Mouse (Mus musculus): Measurements from ENCODE around the gene Tbl1xr1.

Gene Tbl1xr1

DNA sequence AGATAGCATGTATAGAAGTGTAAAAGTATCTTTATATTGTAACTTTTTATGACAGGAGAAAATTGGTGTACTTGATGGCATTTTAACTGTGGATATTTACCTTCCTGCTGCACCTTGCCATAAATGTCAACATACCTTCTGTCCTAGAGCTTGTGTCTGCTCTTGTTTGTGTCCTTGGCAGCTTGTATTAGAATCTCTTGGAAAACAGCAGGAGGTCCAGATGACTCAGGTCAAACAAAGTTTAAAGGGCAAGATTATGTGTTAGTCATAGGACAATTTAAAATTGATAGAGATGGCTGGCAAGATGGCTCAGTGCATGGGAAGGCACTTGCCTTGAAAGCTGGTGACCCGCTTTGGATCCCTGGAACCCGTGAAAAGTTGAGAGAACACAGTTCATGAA is 104.6 kb downstream of the Tbl1xr1 start:
- no peak for DNase-seq (ENCODE audit: low read depth, low spot score)
- Histone ChIP-seq H3K27me3 (ENCODE audit: control insufficient read depth, insufficient read depth, low read length, poor library complexity, severe bottlenecking) (no peaks in the 10 kb centered on the region), H3K36me3 (ENCODE audit: control insufficient read depth, insufficient read depth, low read length, poor library complexity, severe bottlenecking) (no peaks in the 10 kb centered on the region)

DNA sequence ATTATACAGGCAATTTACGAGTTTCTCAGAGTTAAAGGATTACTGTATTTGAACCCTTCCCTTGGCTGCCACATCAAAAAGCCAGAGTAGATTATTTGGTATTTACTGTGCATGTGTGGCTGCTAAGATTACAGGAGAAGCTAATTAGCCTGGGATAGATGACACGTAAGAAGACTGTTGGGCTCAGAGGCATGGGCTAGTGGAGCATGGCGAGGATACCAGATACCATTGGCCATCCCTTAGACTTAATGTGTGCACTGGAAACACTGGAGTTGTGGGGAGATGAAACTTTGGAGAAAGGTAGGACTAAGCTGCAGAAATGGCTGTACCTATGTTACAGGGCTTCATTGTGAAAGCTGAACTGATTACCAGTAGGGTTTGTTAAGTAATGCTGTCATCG is 108.8 kb downstream of the Tbl1xr1 start:
- Histone ChIP-seq H3K36me3 (ENCODE audit: control insufficient read depth, insufficient read depth, low read length, poor library complexity, severe bottlenecking) (0 out of 2 replicates have a peak, but pooled peaks cover 4% of the 10 kb centered on the region), H3K27me3 (ENCODE audit: control insufficient read depth, insufficient read depth, low read length, poor library complexity, severe bottlenecking) (no peaks in the 10 kb centered on the region)
- DNase-seq (ENCODE audit: low read depth, low spot score) = no peak

DNA sequence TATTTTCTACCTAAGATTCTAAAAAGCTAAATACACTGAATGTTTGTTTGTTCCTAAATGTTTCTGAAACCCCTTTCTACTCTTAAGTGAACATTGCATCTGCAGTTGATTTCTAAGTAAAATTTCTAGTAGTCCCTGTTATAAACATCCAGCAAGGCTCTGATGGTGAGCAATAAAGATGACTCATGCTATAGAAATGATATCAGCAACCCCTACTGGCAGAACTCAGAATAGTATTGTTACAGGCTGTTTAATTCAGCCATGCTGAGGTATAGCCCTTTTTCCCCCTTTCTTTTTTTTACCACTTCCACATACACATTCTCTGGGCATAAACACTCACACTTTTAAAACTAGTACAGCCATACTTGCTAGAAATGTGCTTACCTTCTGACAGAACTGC is 114.0 kb downstream of the Tbl1xr1 start:
- Histone ChIP-seq H3K36me3 (ENCODE audit: control insufficient read depth, insufficient read depth, low read length, poor library complexity, severe bottlenecking) (peaks cover 11% of the 10 kb centered on the region), H3K27me3 (ENCODE audit: control insufficient read depth, insufficient read depth, low read length, poor library complexity, severe bottlenecking) (no peaks in the 10 kb centered on the region)
- peak; percentile 70 for DNase-seq (ENCODE audit: low read depth, low spot score)

DNA sequence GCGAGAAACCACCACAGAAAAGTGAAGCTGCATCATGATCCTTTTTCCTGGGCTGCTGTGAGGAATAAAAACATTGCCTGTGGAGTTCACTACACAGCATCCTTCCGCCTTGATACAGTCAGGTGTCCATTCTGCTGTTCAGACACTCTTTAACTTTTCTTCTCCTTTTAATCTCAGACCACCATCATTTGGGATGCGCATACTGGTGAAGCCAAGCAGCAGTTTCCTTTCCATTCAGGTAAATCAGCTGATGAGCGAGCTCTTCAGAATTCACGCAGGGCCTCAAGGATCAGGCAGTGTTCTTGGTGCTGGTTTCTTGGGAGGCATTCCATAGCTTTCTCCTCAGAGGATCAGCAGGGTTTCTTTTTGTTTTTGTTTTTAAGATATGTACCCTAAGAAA is 116.5 kb downstream of the Tbl1xr1 start:
- H3K27me3 ChIP-seq (ENCODE audit: control insufficient read depth, insufficient read depth, low read length, poor library complexity, severe bottlenecking) = no peaks in the 10 kb centered on the region
- DNase-seq (ENCODE audit: low read depth, low spot score) = no peak

DNA sequence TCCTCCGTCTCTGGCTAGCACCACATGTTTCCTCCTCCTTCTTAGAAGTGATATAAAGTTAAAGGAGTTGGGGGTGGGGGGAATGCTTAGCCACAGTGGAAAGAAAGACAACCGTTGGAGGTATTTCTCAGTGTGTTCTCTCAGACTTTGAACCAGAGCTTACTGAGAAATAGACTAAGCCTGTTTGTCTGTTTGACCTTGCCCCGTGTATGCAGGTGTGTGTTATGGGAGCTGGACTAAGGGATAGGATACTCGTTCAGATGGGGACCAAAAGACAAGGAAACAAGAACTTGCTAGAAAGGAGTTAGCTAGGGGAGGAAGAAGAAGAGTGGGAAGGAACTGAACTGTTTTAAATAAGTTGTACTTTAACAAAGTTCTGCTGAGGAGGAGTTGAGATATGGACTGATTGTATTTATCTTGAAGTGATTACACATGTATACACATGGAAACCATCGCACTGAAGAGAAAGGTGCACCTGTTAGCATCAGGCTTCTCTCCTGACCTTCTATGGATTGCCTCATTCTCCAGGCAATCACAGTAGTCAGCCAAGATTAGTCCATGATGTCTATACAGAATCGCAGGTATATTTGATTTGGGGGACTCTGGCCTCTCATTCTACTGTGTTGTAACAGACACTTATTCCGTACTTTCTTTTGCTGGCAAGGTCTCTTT is 117.9 kb downstream of the Tbl1xr1 start:
- no peaks in the 10 kb centered on the region for H3K27me3 ChIP-seq (ENCODE audit: control insufficient read depth, insufficient read depth, low read length, poor library complexity, severe bottlenecking)
- peaks cover 9% of the 10 kb centered on the region for H3K36me3 ChIP-seq (ENCODE audit: control insufficient read depth, insufficient read depth, low read length, poor library complexity, severe bottlenecking)
- no peak for DNase-seq (ENCODE audit: low read depth, low spot score)

More for the DNA sequence above, 116.5 kb downstream of the Tbl1xr1 start:
- H3K36me3 ChIP-seq (ENCODE audit: control insufficient read depth, insufficient read depth, low read length, poor library complexity, severe bottlenecking) = peaks cover 13% of the 10 kb centered on the region

DNA sequence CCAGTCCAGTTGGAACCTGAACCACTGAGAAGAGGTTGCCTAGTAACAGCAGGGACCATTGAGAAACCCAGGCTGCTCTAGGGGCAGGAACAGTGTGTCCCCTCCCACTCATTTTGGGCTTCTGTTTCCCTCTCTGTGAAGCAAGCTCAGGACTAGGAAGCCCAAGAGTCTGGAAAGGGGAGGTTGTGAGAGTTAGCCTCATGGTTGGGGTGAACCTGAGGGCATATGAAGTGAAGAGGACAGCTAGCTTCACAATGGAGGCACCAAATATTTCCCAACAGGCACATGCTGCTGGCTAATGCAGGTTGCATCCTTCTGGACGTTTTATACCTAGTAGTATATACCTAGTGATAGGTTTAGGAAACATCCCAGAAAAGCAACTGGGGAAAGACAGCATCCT is 122.3 kb downstream of the Tbl1xr1 start:
- Histone ChIP-seq H3K27me3 (ENCODE audit: control insufficient read depth, insufficient read depth, low read length, poor library complexity, severe bottlenecking) (no peaks in the 10 kb centered on the region), H3K36me3 (ENCODE audit: control insufficient read depth, insufficient read depth, low read length, poor library complexity, severe bottlenecking) (peaks cover 3% of the 10 kb centered on the region)
- no peak for DNase-seq (ENCODE audit: low read depth, low spot score)

DNA sequence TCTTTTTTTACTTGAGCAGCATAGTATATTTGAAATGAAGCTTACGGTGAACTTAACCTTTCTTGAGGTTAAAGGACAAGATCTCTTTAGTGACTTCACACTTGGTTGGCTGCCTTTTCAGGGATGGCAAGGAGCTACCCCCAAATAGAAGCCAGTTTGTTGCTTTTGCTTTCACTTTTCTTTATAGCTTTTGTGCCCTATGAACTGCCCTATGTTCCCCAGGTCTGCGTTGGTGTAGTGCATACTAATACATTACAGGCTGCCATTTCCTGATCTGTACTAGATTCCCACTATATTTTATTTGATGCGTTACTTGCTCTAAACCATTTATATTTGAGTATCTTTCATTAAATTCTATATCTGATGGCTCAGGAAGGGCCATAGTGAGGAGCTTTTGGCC is 127.7 kb downstream of the Tbl1xr1 start:
- DNase-seq (ENCODE audit: low read depth, low spot score) = peak; percentile 11
- H3K36me3 ChIP-seq (ENCODE audit: control insufficient read depth, insufficient read depth, low read length, poor library complexity, severe bottlenecking) = peaks cover 5% of the 10 kb centered on the region; the same call in 1 of the 2 replicates

DNA sequence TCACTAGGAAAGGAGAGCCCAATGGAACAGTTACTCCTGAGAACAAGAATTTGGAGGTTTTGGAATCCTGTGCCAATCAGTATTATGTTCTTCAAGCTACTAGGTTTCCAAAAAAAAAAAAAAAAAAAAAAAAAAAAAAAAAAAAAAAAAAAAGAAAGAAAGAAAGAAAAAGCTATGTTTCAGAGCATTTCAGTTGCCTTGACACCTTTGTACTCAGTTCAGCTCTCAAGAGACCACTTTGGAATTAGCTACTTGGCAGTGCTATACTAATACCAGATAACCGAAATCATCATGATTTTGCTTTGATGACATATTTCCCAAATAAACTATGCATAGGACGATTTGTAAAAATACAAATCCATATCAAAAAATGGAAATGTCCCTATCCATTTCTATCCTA is 145.1 kb downstream of the Tbl1xr1 start:
- Histone ChIP-seq H3K27me3 (ENCODE audit: control insufficient read depth, insufficient read depth, low read length, poor library complexity, severe bottlenecking) (no peaks in the 10 kb centered on the region), H3K36me3 (ENCODE audit: control insufficient read depth, insufficient read depth, low read length, poor library complexity, severe bottlenecking) (no peaks in the 10 kb centered on the region)
- DNase-seq (ENCODE audit: low read depth, low spot score) = no peak

More for the DNA sequence above, 127.7 kb downstream of the Tbl1xr1 start:
- no peaks in the 10 kb centered on the region for H3K27me3 ChIP-seq (ENCODE audit: control insufficient read depth, insufficient read depth, low read length, poor library complexity, severe bottlenecking)

DNA sequence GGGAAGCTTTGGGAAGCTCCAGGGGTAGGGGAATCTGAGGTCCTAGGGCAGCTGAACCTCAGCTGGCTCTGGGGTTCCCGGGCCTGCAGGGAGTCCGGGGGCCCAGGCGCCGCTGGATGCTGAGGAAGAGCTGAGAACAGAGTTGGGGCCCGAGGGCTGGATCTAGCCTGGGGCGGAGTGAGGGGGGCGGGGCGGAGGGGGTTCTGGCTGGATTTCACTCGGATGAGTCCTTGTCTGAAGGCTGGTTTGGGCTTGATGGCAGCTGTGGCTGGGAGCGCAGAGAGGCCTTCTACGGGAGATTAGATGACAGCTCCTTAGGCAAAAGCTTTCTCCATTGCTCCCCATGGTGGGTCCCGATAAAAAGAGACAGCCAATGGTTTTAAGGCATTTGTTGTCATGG is 145.9 kb downstream of the Tbl1xr1 start:
- DNase-seq (ENCODE audit: low read depth, low spot score) = no peak
- H3K36me3 ChIP-seq (ENCODE audit: control insufficient read depth, insufficient read depth, low read length, poor library complexity, severe bottlenecking) = no peaks in the 10 kb centered on the region
- H3K27me3 ChIP-seq (ENCODE audit: control insufficient read depth, insufficient read depth, low read length, poor library complexity, severe bottlenecking) = no peaks in the 10 kb centered on the region

DNA sequence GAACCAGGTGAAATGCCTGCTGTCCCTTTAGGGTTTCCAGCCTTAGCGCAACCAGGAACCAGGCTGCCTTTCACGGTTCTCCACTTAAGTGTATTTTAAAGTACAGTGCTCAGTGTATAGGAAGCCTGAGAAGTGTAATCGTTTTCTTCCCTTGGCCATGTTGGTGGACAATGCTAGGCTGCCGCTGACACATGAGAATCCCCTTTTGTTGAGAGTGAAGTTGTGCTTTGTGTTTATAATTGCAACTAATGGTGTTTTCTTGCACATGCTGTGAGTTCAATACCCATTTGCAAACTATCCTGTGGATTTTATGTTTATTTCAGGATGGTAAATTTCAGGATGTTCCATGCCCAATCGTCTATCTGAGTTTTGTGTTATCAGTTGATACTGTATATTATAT is 146.6 kb downstream of the Tbl1xr1 start:
- Histone ChIP-seq H3K27me3 (ENCODE audit: control insufficient read depth, insufficient read depth, low read length, poor library complexity, severe bottlenecking) (no peaks in the 10 kb centered on the region), H3K36me3 (ENCODE audit: control insufficient read depth, insufficient read depth, low read length, poor library complexity, severe bottlenecking) (no peaks in the 10 kb centered on the region)
- no peak for DNase-seq (ENCODE audit: low read depth, low spot score)

DNA sequence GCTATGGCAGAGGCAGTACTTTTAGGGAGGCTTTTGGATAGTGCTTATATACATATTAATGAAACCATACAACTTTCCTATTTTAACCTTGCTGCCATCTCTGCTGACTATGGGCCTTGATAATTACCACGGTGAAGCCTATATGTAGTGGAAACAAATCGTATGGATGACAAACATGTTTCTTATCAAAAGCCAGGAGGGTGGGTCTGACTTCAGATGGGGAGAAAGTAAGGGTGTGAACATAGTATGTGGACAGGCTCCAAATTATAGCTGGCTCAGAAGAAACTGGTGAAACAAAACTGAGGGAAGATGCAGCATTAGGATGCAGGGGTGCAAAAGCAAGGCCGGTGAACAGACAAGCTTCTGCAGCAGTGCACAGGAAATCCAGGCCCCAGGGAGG is 151.6 kb downstream of the Tbl1xr1 start:
- DNase-seq (ENCODE audit: low read depth, low spot score) = no peak
- Histone ChIP-seq H3K27me3 (ENCODE audit: control insufficient read depth, insufficient read depth, low read length, poor library complexity, severe bottlenecking) (no peaks in the 10 kb centered on the region), H3K36me3 (ENCODE audit: control insufficient read depth, insufficient read depth, low read length, poor library complexity, severe bottlenecking) (no peaks in the 10 kb centered on the region)

DNA sequence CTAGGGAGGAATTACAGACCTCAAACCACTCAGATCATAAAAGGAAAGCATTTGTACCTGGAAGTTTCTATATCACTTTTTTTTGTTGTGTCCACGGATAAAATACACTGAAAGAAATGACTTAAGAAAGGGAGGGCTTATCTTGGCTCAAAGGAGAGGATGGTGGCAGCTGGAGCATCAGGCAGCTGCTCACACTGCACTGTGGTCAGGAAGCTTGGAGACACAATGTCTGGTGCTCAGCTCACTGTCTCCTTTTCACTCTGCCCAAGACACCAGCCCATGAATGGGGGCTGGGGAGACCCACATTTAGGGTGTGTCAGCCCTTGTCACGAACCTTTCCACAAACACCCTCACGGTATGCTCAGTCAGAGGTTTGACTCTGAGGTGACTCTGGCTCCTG is 154.2 kb downstream of the Tbl1xr1 start:
- no peaks in the 10 kb centered on the region for H3K36me3 ChIP-seq (ENCODE audit: control insufficient read depth, insufficient read depth, low read length, poor library complexity, severe bottlenecking)
- DNase-seq (ENCODE audit: low read depth, low spot score) = no peak
- H3K27me3 ChIP-seq (ENCODE audit: control insufficient read depth, insufficient read depth, low read length, poor library complexity, severe bottlenecking) = no peaks in the 10 kb centered on the region

DNA sequence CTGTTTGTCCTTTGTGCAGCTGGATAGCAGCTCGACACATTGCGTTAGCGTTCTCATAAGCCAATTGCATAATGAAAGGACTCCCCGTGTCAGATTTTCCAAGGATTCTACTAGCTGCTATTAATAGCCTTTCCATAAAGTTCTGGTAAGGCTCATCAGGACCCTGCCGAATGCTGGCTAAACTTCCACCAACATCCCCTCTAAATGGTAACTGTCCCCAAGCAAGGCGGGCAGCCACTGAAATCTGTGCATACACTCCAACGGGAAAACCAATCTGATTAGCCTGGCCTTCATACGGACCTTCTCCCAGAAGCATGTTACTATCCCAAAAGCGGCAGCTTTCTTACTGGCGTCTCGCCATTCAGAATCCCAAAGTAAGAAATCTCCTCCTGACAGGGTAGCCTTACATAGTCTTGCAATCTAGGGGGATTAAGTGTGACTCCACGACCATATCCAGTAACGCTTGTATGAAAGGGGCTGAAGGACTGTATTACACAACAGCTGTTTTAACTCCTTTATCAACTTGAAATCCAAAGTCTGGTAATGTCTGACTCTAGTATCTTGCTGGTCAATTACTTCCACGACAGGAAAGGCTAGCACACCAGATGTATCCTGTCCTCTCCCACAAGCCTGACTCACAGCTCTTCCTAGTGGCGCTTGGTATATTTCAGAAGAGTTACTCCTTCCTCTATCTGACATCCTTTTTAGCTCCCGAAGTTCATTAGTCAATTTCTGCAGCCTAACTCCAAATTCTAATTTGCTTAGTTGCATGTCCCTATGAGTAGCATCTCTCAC is 161.9 kb downstream of the Tbl1xr1 start:
- Histone ChIP-seq H3K27me3 (ENCODE audit: control insufficient read depth, insufficient read depth, low read length, poor library complexity, severe bottlenecking) (no peaks in the 10 kb centered on the region), H3K36me3 (ENCODE audit: control insufficient read depth, insufficient read depth, low read length, poor library complexity, severe bottlenecking) (no peaks in the 10 kb centered on the region)
- no peak for DNase-seq (ENCODE audit: low read depth, low spot score)
